11 mouse cellular contexts compared by ENCODE assay signal in genomic region chr7:143738194-143738593, GRCm38 (mm10). TPM values are rescaled to one million over a fixed set of nuclear protein-coding genes. Genes with fewer than 3 reads are reported as not detected.
DNase-seq lines count a peak whose midpoint lies in the region; ATAC-seq and TF ChIP-seq lines count a peak whose summit lies in the region.
"Had no signal": no experiment of that assay in that cellular context is flagged by ENCODE, and none has a peak within 500 bp of the region (broad histone marks: within the 10 kb centered on the region; RNA-seq: fewer than 3 reads in every experiment).

No protein-coding gene starts in this region.

- H3K9ac ChIP-seq in liver, embryonic 11.5 days (ENCODE audit: low read depth, low read length), result no peak overlapping the region
- no peak overlapping the region for H3K9ac ChIP-seq in liver, postnatal 0 days (replicated peaks)
- H3K9ac ChIP-seq in forebrain, embryonic 13.5 days, result peak overlapping the region; percentile 94
- peak overlapping the region; percentile 78 for H3K9ac ChIP-seq in hindbrain, postnatal 0 days (replicated peaks; ENCODE audit: low read length)
- peak overlapping the region; percentile 74 for H3K9ac ChIP-seq in neural tube, embryonic 12.5 days

- DNase-seq in liver, embryonic 11.5 days (ENCODE audit: low spot score), result no peak
- DNase-seq in liver, postnatal 0 days, result no peak
- no peak for DNase-seq in hindbrain, postnatal 0 days (ENCODE audit: low spot score)
- no peak for DNase-seq in adrenal gland, adult (ENCODE audit: inconsistent age in 2 of 2, low spot score in 1 of 2)
- no peak for DNase-seq in cerebellum, postnatal 10 days
- DNase-seq in ovary, postnatal 10 days (ENCODE audit: low spot score), result no peak
- DNase-seq: kidney, adult 18-20 months had no signal

- peaks cover 39% of the 10 kb centered on the region for H3K27me3 ChIP-seq in liver, embryonic 11.5 days (replicated peaks; ENCODE audit: control insufficient read depth, insufficient read depth, low read length)
- H3K27me3 ChIP-seq in liver, postnatal 0 days (ENCODE audit: insufficient read depth, low read length), result peaks cover 22% of the 10 kb centered on the region
- H3K27me3 ChIP-seq in forebrain, embryonic 13.5 days, result peaks cover 19% of the 10 kb centered on the region
- H3K27me3 ChIP-seq in hindbrain, postnatal 0 days (ENCODE audit: insufficient read depth, low read length), result no peaks in the 10 kb centered on the region
- peaks cover 12% of the 10 kb centered on the region; the same call in 1 of the 2 replicates for H3K27me3 ChIP-seq in neural tube, embryonic 12.5 days (replicated peaks)

- TF ChIP-seq EP300 in liver, postnatal 0 days (IDR thresholded peaks at IDR 0.05; ENCODE audit: low read depth), result no peak

- peaks cover 3% of the 10 kb centered on the region; the same call in 1 of the 2 replicates for H3K4me1 ChIP-seq in liver, embryonic 11.5 days (replicated peaks; ENCODE audit: control insufficient read depth, insufficient read depth, low read length)
- peaks cover 5% of the 10 kb centered on the region for H3K4me1 ChIP-seq in liver, postnatal 0 days (ENCODE audit: insufficient read depth)
- H3K4me1 ChIP-seq in forebrain, embryonic 13.5 days, result peaks cover 35% of the 10 kb centered on the region
- peaks cover 23% of the 10 kb centered on the region for H3K4me1 ChIP-seq in hindbrain, postnatal 0 days (ENCODE audit: insufficient read depth, low read length)
- H3K4me1 ChIP-seq in neural tube, embryonic 12.5 days, result peaks cover 26% of the 10 kb centered on the region

- H3K36me3 ChIP-seq in liver, embryonic 11.5 days (ENCODE audit: control insufficient read depth, insufficient read depth, low read length), result no peaks in the 10 kb centered on the region
- H3K36me3 ChIP-seq in liver, postnatal 0 days (replicated peaks; ENCODE audit: insufficient read depth, low read length), result no peaks in the 10 kb centered on the region
- no peaks in the 10 kb centered on the region for H3K36me3 ChIP-seq in forebrain, embryonic 13.5 days (ENCODE audit: poor library complexity, severe bottlenecking)
- H3K36me3 ChIP-seq in hindbrain, postnatal 0 days (ENCODE audit: insufficient read depth, low read length), result no peaks in the 10 kb centered on the region
- H3K36me3 ChIP-seq in neural tube, embryonic 12.5 days, result no peaks in the 10 kb centered on the region

- WGBS in liver, embryonic 11.5 days, result 62% methylated on average over 6 of the region's 6 CpGs
- 66% methylated on average over 6 of the region's 6 CpGs for WGBS in liver, postnatal 0 days (ENCODE audit: insufficient replicate concordance)
- 72% methylated on average over 6 of the region's 6 CpGs for WGBS in forebrain, embryonic 13.5 days
- WGBS in hindbrain, postnatal 0 days, result 57% methylated on average over 6 of the region's 6 CpGs
- 80% methylated on average over 6 of the region's 6 CpGs for WGBS in neural tube, embryonic 12.5 days

- no peak for ATAC-seq in liver, embryonic 11.5 days (replicated peaks; ENCODE audit: low FRiP score)
- ATAC-seq in liver, postnatal 0 days, result no peak
- no peak; the same call in 1 of the 2 replicates for ATAC-seq in forebrain, embryonic 13.5 days
- ATAC-seq in hindbrain, postnatal 0 days, result peak; percentile 27; the same call in 1 of the 2 replicates
- ATAC-seq in neural tube, embryonic 12.5 days (ENCODE audit: low FRiP score, low read depth), result no peak

- no peaks in the 10 kb centered on the region for H3K9me3 ChIP-seq in liver, embryonic 11.5 days (ENCODE audit: control insufficient read depth, low read length)
- H3K9me3 ChIP-seq in liver, postnatal 0 days (ENCODE audit: low read length), result no peaks in the 10 kb centered on the region
- H3K9me3 ChIP-seq in forebrain, embryonic 13.5 days (replicated peaks), result no peaks in the 10 kb centered on the region
- H3K9me3 ChIP-seq in hindbrain, postnatal 0 days (ENCODE audit: low read length), result no peaks in the 10 kb centered on the region
- H3K9me3 ChIP-seq in neural tube, embryonic 12.5 days, result no peaks in the 10 kb centered on the region

- peak overlapping the region; percentile 70 for H3K4me2 ChIP-seq in liver, embryonic 11.5 days
- no peak overlapping the region for H3K4me2 ChIP-seq in liver, postnatal 0 days (ENCODE audit: low read depth, low read length)
- peak overlapping the region; percentile 87 for H3K4me2 ChIP-seq in forebrain, embryonic 13.5 days
- peak overlapping the region; percentile 67 for H3K4me2 ChIP-seq in hindbrain, postnatal 0 days (ENCODE audit: low read depth, low read length)
- peak overlapping the region; percentile 73 for H3K4me2 ChIP-seq in neural tube, embryonic 12.5 days (replicated peaks)

- TF ChIP-seq CTCF in liver, postnatal 0 days (IDR thresholded peaks at IDR 0.05; ENCODE audit: low read depth), result no peak
- no peak for TF ChIP-seq CTCF in hindbrain, postnatal 0 days (IDR thresholded peaks at IDR 0.05; ENCODE audit: low read depth)

- no peak overlapping the region for H3K27ac ChIP-seq in liver, embryonic 11.5 days (ENCODE audit: low read depth, low read length)
- no peak overlapping the region for H3K27ac ChIP-seq in liver, postnatal 0 days (ENCODE audit: low read depth)
- peak overlapping the region; percentile 82 for H3K27ac ChIP-seq in forebrain, embryonic 13.5 days
- peak overlapping the region; percentile 74 for H3K27ac ChIP-seq in hindbrain, postnatal 0 days
- H3K27ac ChIP-seq in neural tube, embryonic 12.5 days, result no peak overlapping the region

- no peak overlapping the region for H3K4me3 ChIP-seq in liver, embryonic 11.5 days (ENCODE audit: low read depth, low read length)
- no peak overlapping the region for H3K4me3 ChIP-seq in liver, postnatal 0 days (ENCODE audit: low read depth, low read length)
- peak overlapping the region; percentile 69 for H3K4me3 ChIP-seq in forebrain, embryonic 13.5 days
- peak overlapping the region; percentile 62 for H3K4me3 ChIP-seq in hindbrain, postnatal 0 days (ENCODE audit: low read length)
- H3K4me3 ChIP-seq in neural tube, embryonic 12.5 days, result peak overlapping the region; percentile 62; the same call in 1 of the 2 replicates

RNA-seq across cellular contexts. Expression of gene Osbpl5, which starts 18.6 kb away (rescaled TPM):
- polyA plus RNA-seq in liver, embryonic 11.5 days (2014; fragmentation: Nextera tagmentation; extraction: Ambion mirVana), result 8.3 and 8.9 TPM in 2 replicates
- 1.4 and 1.6 TPM in 2 replicates for polyA plus RNA-seq in liver, postnatal 0 days (2015; fragmentation: Nextera tagmentation; extraction: Ambion mirVana)
- 21.6 and 22.6 TPM in 2 replicates for polyA plus RNA-seq in forebrain, embryonic 13.5 days (2015; fragmentation: Nextera tagmentation; extraction: Ambion mirVana)
- 52.8 and 59.9 TPM in 2 replicates for total RNA-seq in hindbrain, postnatal 0 days (2014; rRNA removed)
- polyA plus RNA-seq in hindbrain, postnatal 0 days (2015; fragmentation: Nextera tagmentation; extraction: Ambion mirVana), result 24.2 and 27.6 TPM in 2 replicates
- polyA plus RNA-seq in neural tube, embryonic 12.5 days (2016; fragmentation: Nextera tagmentation; extraction: Ambion mirVana), result 24.5 and 25.1 TPM in 2 replicates

RNA-seq across cellular contexts. Expression of gene Mrgprg, which starts 28.6 kb away (rescaled TPM):
- not detected in 2 replicates for polyA plus RNA-seq in liver, embryonic 11.5 days (2014; fragmentation: Nextera tagmentation; extraction: Ambion mirVana)
- not detected in 2 replicates for polyA plus RNA-seq in liver, postnatal 0 days (2015; fragmentation: Nextera tagmentation; extraction: Ambion mirVana)
- not detected in 2 replicates for polyA plus RNA-seq in forebrain, embryonic 13.5 days (2015; fragmentation: Nextera tagmentation; extraction: Ambion mirVana)
- total RNA-seq in hindbrain, postnatal 0 days (2014; rRNA removed), result not detected in 2 replicates
- polyA plus RNA-seq in hindbrain, postnatal 0 days (2015; fragmentation: Nextera tagmentation; extraction: Ambion mirVana), result not detected in 2 replicates
- polyA plus RNA-seq in neural tube, embryonic 12.5 days (2016; fragmentation: Nextera tagmentation; extraction: Ambion mirVana), result not detected in 2 replicates
- polyA plus RNA-seq: brain, embryonic 14.5 days; liver, embryonic 16.5 days had no signal

RNA-seq across cellular contexts. Expression of gene Mrgpre, which starts 46.1 kb away (rescaled TPM):
- 0.59 and 0.86 TPM in 2 replicates for polyA plus RNA-seq in liver, embryonic 11.5 days (2014; fragmentation: Nextera tagmentation; extraction: Ambion mirVana)
- 0.08 and 0.15 TPM in 2 replicates for polyA plus RNA-seq in liver, postnatal 0 days (2015; fragmentation: Nextera tagmentation; extraction: Ambion mirVana)
- 1.8 and 1.9 TPM in 2 replicates for polyA plus RNA-seq in forebrain, embryonic 13.5 days (2015; fragmentation: Nextera tagmentation; extraction: Ambion mirVana)
- 8.5 and 10.9 TPM in 2 replicates for total RNA-seq in hindbrain, postnatal 0 days (2014; rRNA removed)
- polyA plus RNA-seq in hindbrain, postnatal 0 days (2015; fragmentation: Nextera tagmentation; extraction: Ambion mirVana), result 4.8 and 6.8 TPM in 2 replicates
- polyA plus RNA-seq in neural tube, embryonic 12.5 days (2016; fragmentation: Nextera tagmentation; extraction: Ambion mirVana), result 2.6 and 4.2 TPM in 2 replicates

RNA-seq across cellular contexts. Expression of gene Tnfrsf23, which starts 52.5 kb away (rescaled TPM):
- polyA plus RNA-seq in liver, embryonic 11.5 days (2014; fragmentation: Nextera tagmentation; extraction: Ambion mirVana), result 0.17 and 0.34 TPM in 2 replicates
- polyA plus RNA-seq in liver, postnatal 0 days (2015; fragmentation: Nextera tagmentation; extraction: Ambion mirVana), result 0.90 and 1.1 TPM in 2 replicates
- polyA plus RNA-seq in forebrain, embryonic 13.5 days (2015; fragmentation: Nextera tagmentation; extraction: Ambion mirVana), result 0.61 and 0.73 TPM in 2 replicates
- total RNA-seq in hindbrain, postnatal 0 days (2014; rRNA removed), result 0.58 and 1.5 TPM in 2 replicates
- polyA plus RNA-seq in hindbrain, postnatal 0 days (2015; fragmentation: Nextera tagmentation; extraction: Ambion mirVana), result 0.74 and 1.1 TPM in 2 replicates
- 0.48 and 0.72 TPM in 2 replicates for polyA plus RNA-seq in neural tube, embryonic 12.5 days (2016; fragmentation: Nextera tagmentation; extraction: Ambion mirVana)

Comparison
In these comparisons a context has a peak if more than half of its experiments do, and no peak if none do; other contexts are left out.
1. H3K27ac ChIP-seq: peak in forebrain, embryonic 13.5 days (single experiment) and hindbrain, postnatal 0 days (single experiment); none in liver, embryonic 11.5 days (single experiment), liver, postnatal 0 days (single experiment) and neural tube, embryonic 12.5 days (single experiment).
2. H3K4me3 ChIP-seq: peak in forebrain, embryonic 13.5 days (single experiment), hindbrain, postnatal 0 days (single experiment) and neural tube, embryonic 12.5 days (single experiment); none in liver, embryonic 11.5 days (single experiment) and liver, postnatal 0 days (single experiment).
3. H3K9ac ChIP-seq: peak in forebrain, embryonic 13.5 days (single experiment), hindbrain, postnatal 0 days (single experiment) and neural tube, embryonic 12.5 days (single experiment); none in liver, embryonic 11.5 days (single experiment) and liver, postnatal 0 days (single experiment).